Mouse (Mus musculus) NIH3T3 (cell line): ENCODE results near the gene Slc35e3.
"Not testable (repeated sequence)": the region's sequence is repeated elsewhere in the genome, so short reads cannot be mapped to it uniquely, and the experiment has no call there.

Source experiments
- DNase-seq: peaks from one replicate; pipeline ENCODE4 v3.0.0-alpha.2; 2012; ENCODE audit warnings: low read depth

The Slc35e3 gene

GRCm38 (mm10) chr10:117712871-117713270 is 33.3 kb downstream of the Slc35e3 start:
- DNase-seq = no peak

DNA sequence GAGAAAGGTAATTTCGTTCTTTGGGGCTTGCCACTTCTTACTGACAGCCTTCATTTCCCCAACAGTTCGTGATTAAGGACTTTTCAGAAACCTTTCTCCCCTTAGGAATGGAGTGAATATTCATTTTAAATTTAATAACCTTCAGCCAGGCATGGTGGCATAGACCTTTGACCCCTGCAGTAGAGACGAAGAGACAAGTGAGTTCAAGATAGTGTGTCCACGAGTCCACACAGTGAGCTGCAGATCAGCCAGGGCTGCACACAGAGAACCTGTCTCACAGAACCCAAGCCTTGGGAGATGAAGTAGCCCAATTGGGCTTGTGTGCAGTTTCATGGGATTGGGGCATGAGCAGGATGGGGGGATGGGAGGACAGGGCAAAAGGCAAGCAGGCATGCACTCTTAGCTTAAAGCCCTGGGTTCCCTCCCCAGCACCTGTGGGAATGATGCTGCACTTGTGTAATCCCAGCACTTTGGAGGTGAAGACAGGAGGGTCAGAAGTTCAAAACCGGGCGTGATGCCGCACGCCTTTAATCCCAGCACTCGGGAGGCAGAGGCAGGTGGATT is 33.9 kb downstream of the Slc35e3 start:
- no peak for DNase-seq

DNA sequence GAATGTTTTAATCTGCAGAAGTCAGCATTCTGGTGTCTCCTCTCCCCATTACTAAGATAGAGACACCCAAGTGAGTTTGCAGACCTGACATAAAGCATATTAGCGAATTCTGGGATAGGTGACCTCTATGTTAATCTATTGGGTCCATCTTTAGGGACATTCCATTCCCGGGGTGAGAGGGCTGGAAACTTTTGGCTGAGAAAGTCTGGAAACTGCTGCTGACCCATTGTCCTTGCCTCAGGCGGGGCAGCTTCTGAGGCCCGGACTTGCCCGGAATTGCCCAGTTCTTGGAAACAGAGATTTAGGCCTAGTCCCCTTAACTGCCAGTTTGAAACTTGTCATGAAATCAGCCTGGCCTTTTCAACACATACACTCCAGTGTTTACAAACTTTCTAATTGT is 34.8 kb downstream of the Slc35e3 start:
- peak; percentile 20 for DNase-seq

DNA sequence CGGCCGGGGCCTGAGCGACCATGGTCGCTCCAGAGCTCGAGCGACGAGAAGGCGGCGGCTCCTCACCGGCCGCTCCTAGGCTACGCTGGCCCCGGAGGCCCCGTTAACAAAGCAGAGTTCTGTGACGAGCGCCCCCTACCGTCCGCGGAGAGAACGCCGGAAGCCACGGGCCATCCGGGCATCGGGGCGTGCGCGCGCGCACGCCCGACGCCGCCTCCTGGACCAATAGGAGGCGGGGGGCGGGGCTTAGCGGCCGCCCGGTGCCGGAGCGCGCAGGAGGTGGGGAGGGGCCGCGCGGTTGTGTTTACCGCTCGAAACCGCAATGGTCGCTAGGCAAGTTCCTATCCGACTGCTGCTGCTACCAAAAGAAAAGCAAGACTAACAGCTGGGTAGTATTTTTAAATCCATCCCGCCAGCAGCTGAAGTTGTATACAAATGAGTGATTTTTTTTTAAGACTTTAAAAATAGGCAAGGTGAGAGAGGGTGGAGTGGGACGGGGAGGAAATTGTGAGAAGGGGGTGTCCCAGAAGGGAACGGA is 35.5 kb downstream of the Slc35e3 start, which contains the start of gene Mdm2:
TSS of gene Mdm2 (minus strand) at position 155 of the 538 bp plus-strand sequence.
- peak; percentile 99 for DNase-seq

DNA sequence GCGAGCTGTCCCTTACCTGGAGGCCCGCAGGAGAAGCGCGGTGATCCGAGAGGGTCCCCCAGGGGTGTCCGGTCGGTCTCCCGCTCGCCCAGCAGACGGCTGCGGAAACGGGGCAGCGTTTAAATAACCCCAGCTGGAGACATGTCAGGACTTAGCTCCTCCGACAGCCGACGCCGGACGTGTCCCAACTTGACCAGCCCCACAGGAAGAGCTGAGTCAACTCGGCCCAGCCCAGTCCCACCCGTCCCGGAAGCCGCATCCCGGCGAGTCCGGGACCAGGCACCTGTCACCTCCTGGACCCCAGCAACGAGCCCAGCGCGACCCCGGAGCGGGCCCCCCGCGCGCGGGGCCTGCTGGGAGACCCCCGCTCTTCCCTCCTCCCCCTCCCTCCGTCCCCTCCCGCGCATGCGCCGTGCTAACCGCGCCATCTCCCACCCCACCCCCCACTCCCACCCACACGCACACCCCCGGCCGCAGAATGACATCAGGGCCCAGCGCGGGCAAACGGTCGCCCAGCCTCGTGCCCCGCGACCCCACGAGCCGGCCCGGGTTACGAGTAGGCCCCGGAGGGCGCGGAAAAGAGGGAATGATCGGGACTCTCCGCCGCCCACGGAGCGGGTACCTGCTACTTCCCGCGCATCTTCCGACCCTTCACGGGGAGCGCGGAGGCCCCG is 36.1 kb downstream of the Slc35e3 start:
- DNase-seq = peak; percentile 86

GRCm38 (mm10) chr10:117709326-117709830 is 36.8 kb downstream of the Slc35e3 start:
- DNase-seq = no peak

DNA sequence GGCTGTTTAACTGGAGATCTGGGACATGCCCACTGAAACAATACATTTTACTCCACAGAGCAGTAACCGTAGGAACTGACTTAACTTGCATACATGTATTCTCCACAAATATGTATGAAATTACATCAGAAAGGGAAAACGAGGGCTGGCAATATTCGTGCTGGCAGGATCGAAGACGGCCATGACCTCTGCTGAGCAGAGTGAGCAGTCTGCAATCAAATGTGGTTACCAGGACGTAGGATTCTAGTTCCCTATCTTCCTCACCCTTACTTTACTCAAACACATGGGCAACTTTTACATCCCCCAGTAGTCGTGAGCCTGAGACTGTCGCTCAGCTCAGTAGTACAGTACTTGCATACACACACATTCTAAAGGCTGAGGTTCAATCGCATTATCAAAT is 37.3 kb downstream of the Slc35e3 start:
- DNase-seq = no peak

- DNase-seq = no peak
Observed at GRCm38 (mm10) chr10:117708376-117708775, 37.8 kb downstream of the Slc35e3 start.

DNA sequence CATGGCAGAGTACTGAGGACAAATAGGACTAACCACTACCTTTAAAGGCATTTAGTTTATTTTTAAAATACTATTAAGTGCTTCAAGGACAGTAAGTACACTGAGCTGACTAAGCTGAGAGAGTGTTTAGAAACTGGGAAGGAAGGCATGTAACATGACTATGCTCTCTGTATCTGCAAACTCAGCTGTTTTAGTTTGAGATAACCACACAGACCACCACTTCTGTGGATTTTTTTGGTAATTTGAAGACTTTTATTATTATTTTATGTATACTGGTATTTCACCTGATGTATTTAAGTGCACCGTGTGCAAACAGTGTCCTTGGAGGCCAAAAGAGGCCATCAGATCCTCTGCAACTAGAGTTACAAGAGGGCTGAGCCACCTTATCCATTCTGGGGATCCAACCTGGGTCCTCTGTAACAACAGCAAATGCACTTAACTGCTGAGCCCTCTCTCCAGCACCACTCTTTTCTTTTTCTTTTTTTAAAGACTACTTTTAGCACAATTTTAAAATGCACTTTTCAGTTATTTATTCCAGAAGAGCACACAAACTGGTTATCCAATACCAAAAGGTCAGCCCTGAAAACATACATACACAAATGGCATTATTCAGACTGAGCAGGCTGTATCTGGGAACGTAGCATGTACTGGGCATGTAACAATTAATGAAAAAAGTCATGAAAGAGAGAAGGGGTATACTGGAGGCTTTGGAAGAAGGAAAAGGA is 38.9 kb downstream of the Slc35e3 start:
- DNase-seq = no peak

DNA sequence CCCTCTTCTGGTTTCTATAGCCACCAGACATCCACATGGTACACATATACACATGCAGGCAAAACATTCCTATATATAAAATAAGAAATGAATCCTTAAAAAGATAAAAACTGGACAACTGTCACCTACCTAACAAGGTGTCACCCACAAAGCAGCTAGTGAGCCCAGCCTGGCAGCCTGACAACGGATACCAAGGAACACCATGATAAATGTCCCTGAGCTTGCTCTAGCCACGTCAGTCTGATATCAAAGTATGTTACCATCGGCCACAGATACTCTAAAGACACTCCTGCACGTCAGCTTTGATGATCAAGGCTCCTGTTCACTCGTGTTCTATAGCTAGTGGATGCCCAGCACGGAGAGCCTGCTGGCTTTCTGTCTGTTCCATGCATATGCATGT is 39.7 kb downstream of the Slc35e3 start:
- DNase-seq = no peak

GRCm38 (mm10) chr10:117705806-117706205 is 40.4 kb downstream of the Slc35e3 start:
- DNase-seq = no peak

GRCm38 (mm10) chr10:117704964-117705335 is 41.2 kb downstream of the Slc35e3 start:
- no peak for DNase-seq

DNA sequence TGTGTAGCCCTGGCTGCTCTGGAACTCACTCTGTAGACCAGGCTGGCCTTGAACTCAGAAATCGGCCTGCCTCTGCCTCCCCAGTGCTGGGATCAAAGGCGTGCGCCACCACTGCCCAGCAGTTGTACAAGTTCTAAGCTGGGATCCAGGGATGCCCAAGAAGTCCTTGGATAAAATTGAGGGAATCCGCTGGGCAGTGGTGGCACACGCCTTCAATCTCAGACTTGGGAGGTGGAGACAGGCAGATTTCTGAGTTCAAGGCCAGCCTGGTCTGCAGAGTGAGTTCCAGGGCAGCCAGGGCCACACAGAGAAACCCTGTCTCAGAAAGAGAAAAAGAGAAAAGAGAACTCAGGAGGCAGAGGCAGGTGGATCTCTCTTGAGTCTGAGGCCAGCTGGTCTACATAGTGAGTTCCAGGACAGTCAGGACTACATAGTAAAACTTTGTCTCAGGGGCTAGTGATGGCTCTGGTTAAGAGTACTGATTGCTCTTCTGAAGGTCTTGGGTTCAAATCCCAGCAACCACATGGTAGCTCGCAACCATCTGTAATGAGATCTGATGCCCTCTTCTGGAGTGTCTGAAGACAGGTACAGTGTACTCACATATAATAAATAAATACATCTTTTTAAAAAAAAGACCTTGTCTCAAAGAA is 41.7 kb downstream of the Slc35e3 start:
- DNase-seq = not testable (repeated sequence)

DNA sequence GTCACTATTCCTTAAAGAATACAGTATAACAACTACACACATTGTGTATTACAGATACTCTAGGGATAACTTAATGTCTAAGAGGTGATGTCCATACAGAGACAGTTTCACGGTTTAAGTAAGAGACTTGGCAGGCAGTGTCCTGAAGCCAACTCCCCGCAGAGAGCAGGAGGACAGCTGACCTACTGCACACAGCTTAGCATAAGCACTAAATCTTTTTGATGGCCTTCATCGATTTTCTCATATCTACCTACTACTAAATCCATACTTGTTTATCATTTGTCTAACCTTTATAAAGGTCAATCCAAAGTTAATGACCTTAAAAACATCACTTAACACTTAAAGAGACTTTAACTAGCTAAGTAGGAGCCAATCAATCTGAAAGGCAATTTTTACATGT is 42.7 kb downstream of the Slc35e3 start:
- no peak for DNase-seq

DNA sequence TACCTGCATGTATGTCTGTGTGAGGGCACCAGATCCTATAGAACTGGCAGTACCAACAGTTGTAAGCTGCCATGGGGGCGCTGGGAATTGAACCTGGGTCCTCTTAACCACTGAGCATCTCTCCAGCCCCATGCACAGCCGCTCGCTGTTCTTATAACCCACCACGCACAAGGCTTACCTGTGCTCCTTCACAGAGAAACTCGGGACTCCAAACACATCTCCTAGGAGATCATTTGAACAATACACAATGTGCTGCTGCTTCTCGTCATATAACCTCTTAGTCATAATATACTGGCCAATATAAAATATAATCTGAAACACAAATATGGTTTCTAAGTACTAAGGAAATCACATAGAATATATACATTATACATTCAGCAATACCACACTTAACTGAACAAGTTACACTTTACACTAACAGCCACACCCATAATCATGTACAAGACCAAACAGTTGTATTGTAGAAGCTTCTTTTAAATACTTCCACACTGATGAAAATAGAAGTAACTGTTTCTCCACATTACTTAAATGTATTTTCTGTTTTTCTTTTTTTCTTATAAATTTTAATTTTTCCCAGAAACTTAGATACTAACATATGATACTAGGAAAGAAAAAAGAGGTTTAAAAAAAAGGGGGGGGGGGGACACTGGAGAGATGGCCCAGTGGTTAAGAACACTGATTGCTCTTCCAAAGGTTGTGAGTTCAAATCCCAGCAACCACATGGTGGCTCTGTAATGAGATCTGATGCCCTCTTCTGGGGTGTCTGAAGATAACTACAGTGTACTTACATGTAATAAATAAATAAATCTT is 43.9 kb downstream of the Slc35e3 start:
- DNase-seq = no peak

DNA sequence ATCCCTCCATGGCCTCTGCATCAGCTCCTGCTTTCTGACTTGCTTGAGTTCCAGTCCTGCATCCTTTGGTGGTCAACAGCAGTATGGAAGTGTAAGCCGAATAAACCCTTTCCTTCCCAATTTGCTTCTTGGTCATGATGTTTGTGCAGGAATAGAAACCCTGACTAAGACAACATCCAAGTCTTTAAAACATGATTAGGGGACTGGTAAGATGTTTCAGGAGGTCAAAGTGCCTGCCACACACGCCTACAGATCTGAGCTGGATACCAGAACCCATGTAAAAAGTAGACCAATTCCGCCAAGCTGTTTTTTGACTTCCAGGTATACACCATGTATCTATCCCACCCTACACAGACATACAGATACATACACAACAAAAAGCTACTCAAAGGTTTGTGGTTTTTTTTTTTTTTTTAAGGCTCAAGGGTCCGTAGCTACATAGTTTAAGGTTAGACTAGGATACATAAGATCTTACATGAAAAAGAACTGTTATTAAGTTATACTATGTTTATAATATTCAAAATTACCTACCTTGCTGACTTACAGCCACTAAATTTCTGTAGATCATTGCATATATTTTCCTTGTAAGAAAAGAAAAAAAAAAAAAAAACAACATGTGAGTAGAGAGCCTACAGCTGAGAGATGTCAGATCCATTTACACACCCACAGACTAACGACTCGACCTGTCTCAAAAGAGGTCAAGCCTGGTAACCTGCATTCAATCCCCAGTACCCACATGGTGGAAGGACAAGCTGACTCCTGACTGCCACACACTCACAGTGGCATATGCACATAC is 44.9 kb downstream of the Slc35e3 start:
- no peak for DNase-seq

DNA sequence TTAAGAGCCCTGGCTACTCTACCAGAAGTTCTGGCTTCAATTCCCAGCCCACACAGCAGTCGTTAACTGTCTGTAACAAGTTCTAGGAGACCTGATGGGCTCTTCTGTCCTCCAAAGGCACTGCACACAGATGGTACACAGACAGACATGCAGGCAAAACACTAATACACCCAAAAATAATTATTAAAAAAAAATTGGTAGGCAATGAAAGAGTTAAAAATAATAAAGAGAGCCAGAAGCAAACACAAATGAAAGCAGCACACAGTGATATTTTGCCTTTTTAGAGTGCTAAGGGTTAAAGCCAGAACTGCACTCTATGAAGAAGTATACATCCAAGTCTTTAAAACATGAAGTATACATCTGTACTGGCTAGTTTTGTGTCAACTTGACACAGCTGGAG is 45.7 kb downstream of the Slc35e3 start:
- no peak for DNase-seq

DNA sequence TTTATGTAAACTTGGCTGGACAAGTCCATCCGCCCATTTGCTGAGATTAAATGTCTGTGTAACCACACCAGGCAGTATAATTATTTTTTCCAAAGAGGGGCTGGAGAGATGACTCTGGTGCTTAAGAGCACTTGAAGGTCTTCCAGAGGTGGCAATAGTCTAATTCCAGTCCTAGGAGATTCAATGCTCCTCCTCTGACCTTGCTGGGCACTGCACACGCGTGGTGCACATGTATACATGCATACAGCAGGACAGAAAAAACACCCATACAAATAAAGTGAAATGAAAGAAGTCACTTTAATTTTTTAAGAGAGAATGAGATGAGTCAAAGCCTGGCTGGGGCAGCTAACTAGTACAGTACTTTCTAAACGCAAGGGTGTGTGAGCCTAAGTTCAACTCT is 46.3 kb downstream of the Slc35e3 start:
- no peak for DNase-seq

DNA sequence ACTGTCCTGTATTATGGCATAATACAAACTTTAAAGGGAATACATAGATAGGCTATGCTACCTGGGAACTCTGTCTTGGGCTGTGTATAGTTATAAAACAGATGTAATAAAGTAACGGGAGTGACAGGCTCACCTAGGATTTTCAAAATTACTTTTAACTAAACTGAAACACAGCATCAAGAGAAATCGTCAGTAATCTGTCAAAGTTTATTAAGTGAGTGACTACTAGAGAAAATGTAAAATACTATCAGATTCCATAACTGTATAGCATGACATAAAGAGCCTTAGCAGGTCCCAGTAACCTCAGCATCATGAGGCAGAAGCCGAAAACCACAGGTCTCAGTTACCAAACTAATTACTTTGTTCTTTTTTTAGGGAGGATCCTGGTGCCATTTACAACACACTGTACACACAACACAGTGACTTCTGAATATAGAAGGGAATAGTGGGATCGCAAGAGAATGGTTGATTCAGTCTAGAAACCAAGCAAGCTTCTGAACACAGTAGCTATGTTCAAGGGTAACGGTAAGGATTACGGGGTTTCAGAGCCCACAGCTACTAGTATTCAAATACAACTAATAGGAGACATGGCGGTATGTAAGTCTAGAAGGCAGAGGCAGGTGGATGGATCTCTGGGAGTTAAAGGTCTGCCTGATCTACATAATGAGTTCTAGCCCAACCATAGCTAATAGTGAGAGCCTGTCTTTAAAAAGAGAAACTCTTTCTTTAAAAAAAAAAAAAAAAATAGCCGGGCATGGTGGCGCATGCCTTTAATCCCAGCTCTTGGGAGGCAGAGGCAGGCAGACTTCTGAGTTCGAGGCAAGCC is 47.6 kb downstream of the Slc35e3 start:
- DNase-seq = no peak
